Mouse (Mus musculus): ENCODE results near the gene Rad23a.
A peak's percentile ranks its signal among the peaks of the same experiment; 100 is the strongest.

Rad23a gene

GRCm38 (mm10) chr8:84813830-84814229 lies 26.6 kb downstream of the Rad23a start:
- no peak for DNase-seq (ENCODE audit: inconsistent ontology term)

- peak; percentile 83 for DNase-seq (ENCODE audit: inconsistent ontology term)
Observed at GRCm38 (mm10) chr8:84813059-84813458, 27.4 kb downstream of the Rad23a start.

- no peak for DNase-seq (ENCODE audit: inconsistent ontology term)
Observed at GRCm38 (mm10) chr8:84811303-84811702, 29.2 kb downstream of the Rad23a start.

- peak; percentile 97 for DNase-seq (ENCODE audit: inconsistent ontology term)
Observed at GRCm38 (mm10) chr8:84810896-84811295, 29.6 kb downstream of the Rad23a start.

- DNase-seq (ENCODE audit: inconsistent ontology term) = no peak
Observed at GRCm38 (mm10) chr8:84809941-84810280, 30.6 kb downstream of the Rad23a start.

GRCm38 (mm10) chr8:84809109-84809940 lies 31.1 kb downstream of the Rad23a start:
- DNase-seq (ENCODE audit: inconsistent ontology term) = no peak

GRCm38 (mm10) chr8:84806031-84806430 lies 34.4 kb downstream of the Rad23a start:
- no peak for DNase-seq (ENCODE audit: inconsistent ontology term)

- peak; percentile 88 for DNase-seq (ENCODE audit: inconsistent ontology term)
Observed at GRCm38 (mm10) chr8:84799999-84800831, 40.2 kb downstream of the Rad23a start, which contains the start of gene Nfix. Gene Nfix (minus strand): TSS chr8:84800344.

- peak; percentile 65 for DNase-seq (ENCODE audit: inconsistent ontology term)
Observed at GRCm38 (mm10) chr8:84799136-84799931, 41.1 kb downstream of the Rad23a start.

- DNase-seq (ENCODE audit: inconsistent ontology term) = peak; percentile 55
Observed at GRCm38 (mm10) chr8:84798446-84799135, 41.9 kb downstream of the Rad23a start.

- DNase-seq (ENCODE audit: inconsistent ontology term) = no peak
Observed at GRCm38 (mm10) chr8:84797971-84798370, 42.5 kb downstream of the Rad23a start.

GRCm38 (mm10) chr8:84797256-84797797 lies 43.1 kb downstream of the Rad23a start:
- peak; percentile 32 for DNase-seq (ENCODE audit: inconsistent ontology term)

GRCm38 (mm10) chr8:84794486-84794885 lies 46.0 kb downstream of the Rad23a start:
- DNase-seq (ENCODE audit: inconsistent ontology term) = peak; percentile 86

- DNase-seq (ENCODE audit: inconsistent ontology term) = peak; percentile 91
Observed at GRCm38 (mm10) chr8:84793791-84794485, 46.5 kb downstream of the Rad23a start.

GRCm38 (mm10) chr8:84793134-84793533 lies 47.3 kb downstream of the Rad23a start:
- no peak for DNase-seq (ENCODE audit: inconsistent ontology term)

GRCm38 (mm10) chr8:84792429-84792947 lies 48.0 kb downstream of the Rad23a start:
- peak; percentile 29 for DNase-seq (ENCODE audit: inconsistent ontology term)

GRCm38 (mm10) chr8:84790537-84790936 lies 49.9 kb downstream of the Rad23a start:
- DNase-seq (ENCODE audit: inconsistent ontology term) = no peak

GRCm38 (mm10) chr8:84789855-84790486 lies 50.5 kb downstream of the Rad23a start:
- DNase-seq (ENCODE audit: inconsistent ontology term) = peak; percentile 61

GRCm38 (mm10) chr8:84789345-84789744 lies 51.1 kb downstream of the Rad23a start:
- DNase-seq (ENCODE audit: inconsistent ontology term) = peak; percentile 41

GRCm38 (mm10) chr8:84788896-84789295 lies 51.6 kb downstream of the Rad23a start:
- DNase-seq (ENCODE audit: inconsistent ontology term) = peak; percentile 72
